Mouse (Mus musculus): ENCODE measurements around the gene Top3a. TPM values are rescaled to one million over a fixed set of nuclear protein-coding genes. Genes with fewer than 3 reads are reported as not detected.

Gene Top3a
- total RNA-seq, 2 experiments from 2014 or later: 23.8 to 25.5 TPM

DNA sequence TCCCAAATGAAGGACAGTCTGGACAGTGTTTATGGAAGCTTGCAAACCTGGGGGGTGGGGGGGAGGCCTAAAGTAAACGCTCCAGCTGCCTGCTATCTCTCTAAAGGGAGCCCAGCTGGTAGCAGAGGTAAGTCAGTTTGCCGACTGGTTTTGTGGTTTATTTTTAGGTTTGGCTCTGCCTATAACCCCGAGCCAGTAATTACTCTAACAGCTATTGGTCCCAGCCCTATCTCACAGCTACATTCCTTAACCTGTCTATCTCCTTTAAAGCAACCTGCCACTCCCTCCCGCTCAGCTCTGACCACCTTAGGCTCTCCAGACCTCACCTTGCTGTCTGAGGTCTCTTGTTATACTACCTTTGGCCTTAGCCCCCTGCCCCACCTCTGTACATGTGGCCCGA, 57.9 kb downstream of the Top3a start:
- no peak for ATAC-seq (replicated peaks; ENCODE audit: poor library complexity, severe bottlenecking)

DNA sequence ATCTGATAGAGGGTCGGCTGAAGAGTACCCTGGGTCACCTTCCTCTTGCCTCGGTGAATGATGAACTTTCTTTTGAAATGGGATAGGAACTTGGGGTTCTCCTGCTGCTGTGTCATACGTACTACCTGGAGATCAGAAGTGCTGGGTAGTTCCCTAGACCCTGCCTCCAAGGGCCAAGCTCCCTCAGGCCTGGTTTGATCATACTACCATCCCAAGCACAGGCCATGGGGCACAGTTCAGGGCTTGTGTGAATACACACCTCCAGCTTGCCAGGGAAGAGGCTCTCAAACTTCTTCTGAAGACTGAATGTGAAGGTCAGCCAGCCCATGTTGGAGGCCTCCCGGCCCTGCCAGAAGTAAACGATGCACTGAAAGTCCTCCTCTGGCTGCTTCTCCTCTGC, 61.3 kb downstream of the Top3a start:
- no peak for ATAC-seq (replicated peaks; ENCODE audit: poor library complexity, severe bottlenecking)

DNA sequence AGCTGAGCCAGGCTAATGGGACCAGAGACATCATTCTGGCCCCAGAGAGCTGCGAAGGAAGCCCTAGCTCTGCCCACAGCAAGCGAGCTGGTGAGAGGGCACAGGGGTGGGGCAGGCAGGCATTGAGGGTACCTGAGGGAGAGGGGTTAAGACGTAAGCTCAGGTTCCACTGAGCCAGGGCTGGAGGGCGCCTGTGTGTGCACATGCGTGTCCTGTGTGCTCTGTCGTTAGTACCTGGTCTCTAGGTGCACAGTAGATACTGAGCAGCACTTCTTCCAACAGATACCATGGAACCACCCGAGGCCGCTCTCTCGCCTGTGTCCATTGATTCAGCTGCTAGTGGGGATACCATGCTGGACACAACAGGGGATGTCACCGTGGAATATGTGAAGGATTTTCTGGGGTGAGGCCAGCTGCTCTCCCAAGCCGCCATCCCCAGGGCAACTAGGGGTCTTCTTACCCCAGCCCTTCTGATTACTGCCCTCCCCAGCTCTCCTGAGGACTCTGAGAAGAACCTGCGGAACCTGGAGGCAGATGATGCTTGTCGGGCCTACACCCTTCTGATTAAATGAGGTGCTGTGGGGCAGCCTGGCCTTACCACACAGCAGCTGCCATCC, 64.4 kb downstream of the Top3a start:
- ATAC-seq (replicated peaks; ENCODE audit: poor library complexity, severe bottlenecking): no peak

GRCm38 (mm10) chr11:60712040-60712439, 65.1 kb downstream of the Top3a start:
- no peak for ATAC-seq (replicated peaks; ENCODE audit: poor library complexity, severe bottlenecking)

DNA sequence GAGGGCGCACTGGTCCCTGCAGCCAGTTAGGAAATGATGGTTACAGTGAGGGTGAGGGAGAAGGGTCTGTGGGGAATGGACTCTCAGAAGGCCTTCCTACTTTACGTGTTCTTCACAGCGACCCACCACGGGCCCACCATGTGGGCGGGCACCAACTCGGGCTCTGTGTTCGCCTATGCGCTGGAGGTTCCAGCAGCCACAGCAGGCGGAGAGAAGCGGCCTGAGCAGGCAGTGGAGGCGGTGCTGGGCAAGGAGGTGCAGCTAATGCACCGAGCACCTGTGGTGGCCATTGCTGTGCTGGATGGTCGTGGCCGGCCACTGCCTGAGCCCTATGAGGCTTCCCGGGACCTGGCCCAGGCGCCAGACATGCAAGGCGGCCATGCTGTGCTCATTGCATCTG, 65.9 kb downstream of the Top3a start:
- no peak for ATAC-seq (replicated peaks; ENCODE audit: poor library complexity, severe bottlenecking)

DNA sequence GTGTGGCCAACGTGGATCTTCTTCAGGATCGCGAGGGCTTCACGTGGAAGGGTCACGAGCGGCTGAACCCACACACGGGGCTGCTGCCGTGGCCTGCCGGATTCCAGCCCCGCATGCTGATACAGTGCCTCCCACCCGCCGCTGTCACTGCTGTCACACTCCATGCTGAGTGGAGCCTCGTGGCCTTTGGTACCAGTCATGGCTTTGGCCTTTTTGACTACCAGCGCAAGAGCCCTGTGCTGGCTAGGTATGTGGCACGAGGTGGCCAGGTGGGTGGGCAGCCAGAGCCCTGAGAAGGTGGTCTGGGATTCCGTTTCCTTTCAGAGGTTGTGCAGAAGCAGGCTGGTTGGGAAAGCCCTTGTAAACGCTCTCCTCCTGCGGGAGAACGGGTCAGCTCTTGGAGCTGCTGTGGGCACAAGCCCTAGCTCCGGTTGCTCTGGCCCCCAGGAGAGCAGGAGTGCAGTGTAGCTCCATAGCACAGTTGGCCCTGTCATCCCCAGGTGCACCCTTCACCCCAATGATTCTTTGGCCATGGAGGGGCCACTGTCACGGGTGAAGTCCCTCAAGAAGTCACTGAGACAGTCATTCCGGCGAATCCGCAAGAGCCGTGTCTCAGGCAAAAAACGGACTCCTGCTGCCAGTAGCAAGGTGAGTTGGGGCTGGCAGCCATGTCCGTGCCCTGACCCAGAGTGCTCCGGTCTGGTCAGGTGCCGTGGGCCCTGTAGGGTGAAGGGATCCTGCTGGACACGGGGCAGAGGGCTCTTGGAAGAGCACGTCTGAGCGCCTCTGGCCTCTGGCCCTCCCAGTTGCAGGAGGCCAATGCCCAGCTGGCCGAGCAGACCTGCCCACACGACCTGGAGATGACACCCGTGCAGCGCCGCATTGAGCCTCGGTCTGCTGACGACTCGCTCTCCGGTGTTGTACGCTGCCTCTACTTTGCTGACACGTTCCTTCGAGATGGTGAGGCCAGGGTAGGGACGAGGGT, 67.4 kb downstream of the Top3a start:
- no peak for ATAC-seq (replicated peaks; ENCODE audit: poor library complexity, severe bottlenecking)

GRCm38 (mm10) chr11:60708631-60709030, 68.5 kb downstream of the Top3a start:
- no peak for ATAC-seq (replicated peaks; ENCODE audit: poor library complexity, severe bottlenecking)

DNA sequence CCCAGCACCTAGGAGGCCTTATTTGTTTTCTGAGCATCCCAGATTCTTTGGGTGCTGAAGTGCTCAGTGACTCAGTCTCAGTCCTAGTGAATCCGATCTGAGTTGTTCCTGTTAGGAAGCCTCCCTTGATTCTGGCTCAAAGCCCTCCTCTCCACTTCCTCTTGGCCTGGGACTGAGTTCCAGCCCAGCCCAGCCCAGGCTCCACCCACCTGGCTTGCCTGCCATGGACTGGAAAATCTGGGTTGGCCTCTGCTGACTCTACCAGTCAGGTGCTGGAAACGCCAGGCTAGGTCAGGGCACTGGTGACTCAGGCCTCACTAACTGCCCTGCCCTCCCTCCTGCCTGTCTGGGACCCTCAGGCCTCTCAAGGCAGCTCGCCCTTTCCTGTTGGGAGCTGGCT, 69.5 kb downstream of the Top3a start:
- ATAC-seq (replicated peaks; ENCODE audit: poor library complexity, severe bottlenecking): 0 out of 2 replicates have a peak, but pooled peaks have one; percentile 35

DNA sequence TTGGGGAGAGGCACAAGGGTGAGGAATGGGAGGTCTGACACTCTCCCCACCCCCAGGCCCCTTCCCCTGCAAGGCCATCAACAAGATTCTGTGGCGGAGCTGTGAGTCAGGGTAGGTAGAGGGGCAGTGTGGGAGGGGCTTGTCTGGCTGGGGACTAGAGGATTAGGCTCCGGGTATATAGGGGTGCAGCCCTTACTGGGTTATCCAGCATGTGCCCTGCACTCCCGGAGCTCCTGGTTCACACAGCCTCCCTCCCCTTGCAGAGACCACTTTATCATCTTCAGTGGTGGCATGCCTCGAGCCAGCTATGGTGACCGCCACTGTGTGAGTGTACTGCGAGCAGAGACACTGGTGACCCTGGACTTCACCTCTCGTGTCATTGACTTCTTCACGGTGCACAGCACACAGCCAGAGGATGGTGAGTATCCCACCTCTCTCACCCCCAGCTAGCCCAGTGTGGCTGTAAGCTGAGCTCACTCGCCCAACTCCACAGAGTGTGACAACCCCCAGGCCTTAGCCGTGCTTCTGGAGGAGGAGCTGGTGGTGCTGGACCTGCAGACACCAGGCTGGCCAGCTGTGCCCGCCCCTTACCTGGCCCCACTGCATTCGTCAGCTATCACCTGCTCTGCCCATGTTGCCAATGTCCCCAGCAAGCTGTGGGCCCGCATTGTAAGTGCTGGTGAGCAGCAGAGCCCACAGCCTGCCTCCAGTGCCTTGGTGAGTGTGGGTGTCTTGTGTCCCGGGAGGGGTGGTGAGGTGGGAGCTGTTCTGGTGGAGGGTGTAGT, 70.3 kb downstream of the Top3a start:
- no peak for ATAC-seq (replicated peaks; ENCODE audit: poor library complexity, severe bottlenecking)

DNA sequence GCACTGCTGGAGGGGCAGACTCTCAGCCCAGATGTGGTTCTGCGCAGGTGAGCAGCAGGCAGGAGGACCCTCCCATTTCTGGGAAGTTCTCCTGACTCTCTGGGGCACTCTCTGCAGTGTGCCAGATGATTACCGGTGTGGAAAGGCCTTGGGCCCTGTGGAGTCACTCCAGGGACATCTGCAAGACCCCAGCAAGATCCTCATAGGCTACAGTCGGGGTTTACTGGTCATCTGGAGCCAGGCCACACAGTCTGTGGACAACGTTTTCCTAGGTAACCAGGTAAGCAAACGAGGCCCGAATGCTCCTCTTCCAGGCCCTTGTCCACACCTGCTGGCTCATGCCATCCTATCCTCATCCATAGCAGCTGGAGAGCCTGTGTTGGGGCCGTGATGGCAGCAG, 71.1 kb downstream of the Top3a start:
- no peak for ATAC-seq (replicated peaks; ENCODE audit: poor library complexity, severe bottlenecking)

GRCm38 (mm10) chr11:60705255-60705654, 71.9 kb downstream of the Top3a start:
- no peak for ATAC-seq (replicated peaks; ENCODE audit: poor library complexity, severe bottlenecking)

GRCm38 (mm10) chr11:60704023-60704880, 72.9 kb downstream of the Top3a start:
- ATAC-seq (replicated peaks; ENCODE audit: poor library complexity, severe bottlenecking): no peak

- peak; percentile 50 for ATAC-seq (replicated peaks; ENCODE audit: poor library complexity, severe bottlenecking)
These were observed 74.0 kb downstream of the Top3a start for GRCm38 (mm10) chr11:60703131-60703530.

DNA sequence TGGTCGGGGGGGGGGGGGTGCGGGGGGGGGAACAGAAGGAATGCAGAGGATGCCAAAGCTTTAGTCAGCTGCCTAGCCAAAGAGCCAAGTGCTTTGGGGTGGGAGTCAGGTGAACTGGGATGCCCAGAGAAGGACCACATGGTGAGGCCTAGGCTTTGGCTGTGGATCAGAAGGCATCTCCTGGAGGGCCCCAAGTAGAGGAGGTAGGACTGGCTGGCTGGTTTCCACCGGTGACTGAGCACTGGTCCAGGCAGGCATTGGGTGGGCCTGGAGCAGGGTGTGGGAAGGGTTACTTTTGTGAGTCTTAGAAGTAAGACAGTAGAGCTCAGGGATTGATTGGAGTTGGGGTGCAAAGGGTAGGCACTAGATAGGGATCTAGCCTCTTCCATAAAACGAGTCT, 75.6 kb downstream of the Top3a start:
- ATAC-seq (replicated peaks; ENCODE audit: poor library complexity, severe bottlenecking): no peak

DNA sequence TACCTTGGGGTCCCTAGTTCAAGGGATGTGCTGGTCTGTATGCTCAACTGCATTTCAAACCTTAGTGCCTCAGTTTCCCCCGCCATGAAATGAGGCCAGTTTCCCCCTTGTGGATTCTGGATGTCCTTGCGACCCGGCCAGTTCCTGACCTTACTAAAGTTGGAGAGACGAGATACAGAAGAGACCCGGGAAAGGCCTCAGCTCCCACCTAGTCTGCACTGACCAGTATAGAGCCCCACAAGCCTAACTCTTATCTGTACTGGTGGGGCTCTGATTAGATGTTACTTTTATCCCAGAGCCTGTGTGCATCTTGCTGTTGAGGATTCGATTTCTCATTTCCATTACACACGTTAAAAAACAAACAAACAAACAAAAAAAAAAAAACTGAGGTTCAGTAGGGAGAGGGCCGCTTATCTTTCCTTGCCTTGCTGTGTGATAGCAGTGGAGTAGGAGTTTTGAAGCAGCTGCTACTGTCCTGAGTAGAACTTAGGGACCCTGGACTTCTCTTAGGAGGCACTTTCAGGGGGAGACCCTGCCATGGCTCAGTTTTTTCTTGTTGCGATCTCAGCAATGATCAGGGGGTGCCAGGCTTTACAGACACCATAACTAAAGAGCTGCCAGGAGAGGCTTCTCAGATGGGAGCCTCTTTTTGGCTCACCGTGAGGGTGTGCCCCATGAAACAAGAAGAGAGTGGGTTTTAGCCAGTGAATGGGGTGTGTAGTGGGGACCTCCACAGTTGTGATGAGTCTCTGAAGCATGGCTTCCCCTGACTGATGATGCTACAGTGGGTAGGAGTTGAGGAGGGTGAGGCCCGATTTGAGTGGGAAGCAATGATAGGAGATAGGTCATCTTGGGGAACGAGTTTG, 76.6 kb downstream of the Top3a start:
- no peak for ATAC-seq (replicated peaks; ENCODE audit: poor library complexity, severe bottlenecking)

GRCm38 (mm10) chr11:60699524-60700075, 77.6 kb downstream of the Top3a start, which contains the start of gene Llgl1:
Gene Llgl1, plus strand, starts transcription at chr11:60699723.
- peak; percentile 71 for ATAC-seq (replicated peaks; ENCODE audit: poor library complexity, severe bottlenecking)

DNA sequence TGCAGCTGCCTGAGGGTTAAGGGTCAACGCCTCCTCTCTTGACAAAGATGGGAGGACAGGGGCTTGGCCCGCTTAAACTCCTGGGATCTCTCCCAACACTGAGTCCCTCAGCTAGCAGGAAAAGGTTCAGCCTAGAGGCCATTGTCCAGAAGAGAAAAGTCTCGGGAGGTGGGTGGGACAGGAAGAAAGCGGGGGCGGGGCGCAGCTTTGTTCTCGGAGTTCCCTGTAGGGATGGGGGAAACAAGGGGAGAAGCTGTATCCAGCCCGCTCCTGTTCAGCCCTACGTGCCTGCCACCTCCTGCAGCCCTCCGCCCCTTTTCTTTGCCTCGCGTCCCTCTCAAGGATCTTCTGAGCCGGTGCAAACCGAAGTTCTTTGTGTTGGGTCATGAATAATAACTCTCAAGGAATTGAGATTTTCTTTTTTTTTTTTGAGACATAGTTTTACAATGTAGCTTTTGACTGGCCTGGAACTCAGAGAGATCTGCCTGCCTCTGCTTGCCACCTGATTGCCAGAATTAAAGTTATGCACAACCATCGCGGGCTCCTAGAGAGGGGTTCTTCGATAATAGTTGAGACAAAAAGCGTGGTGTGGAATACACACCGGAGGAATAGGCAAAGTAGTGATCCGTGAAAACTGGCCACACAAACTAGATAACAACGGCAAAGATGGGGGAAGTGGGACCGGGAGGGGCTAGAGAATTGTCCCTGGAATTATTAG, 78.2 kb downstream of the Top3a start:
- ATAC-seq (replicated peaks; ENCODE audit: poor library complexity, severe bottlenecking): peak; percentile 20

DNA sequence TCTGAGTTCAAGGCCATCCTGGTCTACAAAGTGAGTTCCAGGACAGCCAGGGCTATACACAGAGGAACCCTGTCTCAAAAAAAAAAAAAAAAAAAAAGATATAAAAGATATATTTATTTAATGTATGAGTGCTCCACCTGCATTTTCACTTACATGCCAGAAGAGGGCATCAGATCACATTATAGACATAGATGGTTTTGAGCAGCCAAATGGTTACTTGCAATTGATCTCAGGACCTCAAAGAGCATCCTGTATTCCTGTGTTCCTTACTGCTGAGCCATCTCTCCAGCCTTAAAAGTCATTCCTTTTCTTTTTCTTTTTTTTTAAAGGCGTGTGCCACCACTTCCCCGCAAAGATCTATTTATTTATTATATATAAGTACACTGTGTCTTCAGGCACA, 79.6 kb downstream of the Top3a start:
- no peak for ATAC-seq (replicated peaks; ENCODE audit: poor library complexity, severe bottlenecking)

Data from granulocyte monocyte progenitor cell, adult 5-6 weeks (primary cell).